Mouse (Mus musculus): ENCODE measurements at regions not wholly inside any gene's neighbourhood (a gene's known extent, or its start where the extent isn't known, plus 50 kb on each side); places are given as distances from the start of the nearest gene placed in this dataset.

DNA sequence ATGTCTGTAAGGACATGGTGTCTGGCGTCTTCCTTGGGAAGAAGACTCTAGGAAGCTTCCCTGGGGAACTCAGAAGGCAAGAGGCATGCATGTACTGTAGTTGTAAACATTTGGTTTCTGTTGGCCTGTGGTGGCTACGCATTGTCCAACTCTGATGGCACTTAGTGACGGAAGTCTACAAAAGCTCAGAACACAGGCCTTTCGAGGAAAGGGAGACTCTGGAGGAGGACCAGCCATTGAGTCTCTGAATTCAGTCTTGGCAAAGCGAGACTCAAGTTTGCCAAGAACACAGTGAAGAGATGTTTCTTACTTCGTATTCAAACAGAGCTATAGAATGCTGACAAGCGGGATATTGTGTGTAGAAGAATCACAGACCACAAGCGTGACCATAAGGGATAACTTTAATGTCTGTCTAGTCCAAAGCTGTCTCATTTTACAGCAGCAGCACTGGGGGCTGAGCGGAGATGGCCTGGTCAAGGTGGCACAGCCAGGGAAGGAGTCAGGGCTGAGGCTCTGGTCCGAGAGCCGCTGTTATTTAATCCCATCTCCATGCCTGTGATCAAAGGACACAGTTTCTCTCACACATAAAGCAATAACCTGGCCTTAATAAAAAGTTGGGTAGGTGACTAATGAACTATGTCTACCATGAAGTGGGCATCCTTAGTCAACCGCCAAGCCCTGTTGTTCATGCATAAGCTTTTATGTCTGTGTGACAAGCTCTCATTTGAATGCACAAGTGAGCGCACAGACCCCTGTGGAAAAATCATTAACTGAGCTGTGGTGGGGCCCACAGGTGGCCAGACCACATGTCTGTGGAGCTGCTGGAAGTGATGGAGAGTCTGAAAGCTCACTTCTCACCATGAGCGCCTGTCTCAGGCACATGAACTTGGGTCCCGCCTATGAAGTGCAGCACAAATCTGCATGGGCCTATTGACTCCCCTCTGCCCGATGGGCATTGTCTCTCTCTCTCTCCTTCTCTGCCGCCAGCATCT, 239.4 kb upstream of the Sall1 start:
- DNase-seq (ENCODE audit: low read depth, low spot score) = no peak

DNA sequence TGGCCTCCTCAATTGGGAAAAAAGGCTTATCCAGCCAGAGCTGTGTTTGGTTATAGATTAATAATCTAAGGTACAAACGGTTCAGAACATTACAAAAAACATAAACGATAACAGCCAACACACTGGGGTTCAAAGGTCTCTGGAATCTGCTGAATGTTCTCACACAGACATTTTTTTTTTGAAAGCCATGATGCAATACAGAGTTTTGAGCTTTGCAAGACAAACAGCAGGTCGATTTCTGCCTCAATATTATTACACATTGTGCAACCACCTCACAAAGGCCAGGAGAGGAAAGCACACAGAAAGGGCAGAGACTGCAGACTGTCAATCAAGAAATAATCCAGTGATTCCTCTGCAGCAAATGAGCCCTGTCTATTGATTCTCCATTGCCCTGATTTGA, 235.9 kb upstream of the Sall1 start:
- no peak for DNase-seq (ENCODE audit: low read depth, low spot score)

DNA sequence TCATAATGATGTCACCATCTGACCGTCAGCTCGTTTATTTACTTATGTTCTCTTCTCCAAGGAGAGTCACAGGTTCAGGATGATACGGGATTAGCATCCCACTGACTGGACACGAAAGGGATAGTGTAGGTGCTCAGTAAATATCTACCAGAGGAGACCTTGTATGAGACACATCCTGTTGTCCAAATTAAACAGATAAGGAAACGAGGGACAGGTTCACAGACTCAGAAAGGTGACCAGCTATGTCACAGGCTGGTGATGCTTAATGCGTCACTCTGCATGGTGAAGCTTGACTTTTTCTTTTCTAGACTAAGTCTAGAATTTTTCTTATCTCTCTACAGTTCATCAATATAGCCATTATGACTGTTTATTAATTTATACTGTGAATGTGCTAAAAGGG, 235.2 kb upstream of the Sall1 start:
- no peak for DNase-seq (ENCODE audit: low read depth, low spot score)

DNA sequence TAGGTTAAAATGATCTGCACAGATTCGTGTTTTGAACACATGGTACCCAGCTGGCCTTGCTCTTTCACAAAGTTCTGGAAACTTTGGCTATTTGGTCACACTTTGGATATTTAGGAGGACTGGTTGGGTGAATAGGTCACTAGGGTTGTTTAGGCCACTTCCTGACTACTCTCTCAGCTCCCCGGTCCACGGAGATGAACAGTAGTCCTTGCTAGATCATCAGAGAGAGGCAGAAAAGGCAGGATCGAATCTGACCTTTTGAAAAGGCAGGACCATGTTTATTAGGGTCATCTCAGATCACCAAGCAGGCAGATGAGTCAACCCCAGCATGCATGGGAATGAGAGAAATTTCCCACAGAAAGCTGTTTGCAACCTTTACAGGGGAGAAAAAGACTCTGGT, 229.3 kb upstream of the Sall1 start:
- no peak for DNase-seq (ENCODE audit: low read depth, low spot score)

DNA sequence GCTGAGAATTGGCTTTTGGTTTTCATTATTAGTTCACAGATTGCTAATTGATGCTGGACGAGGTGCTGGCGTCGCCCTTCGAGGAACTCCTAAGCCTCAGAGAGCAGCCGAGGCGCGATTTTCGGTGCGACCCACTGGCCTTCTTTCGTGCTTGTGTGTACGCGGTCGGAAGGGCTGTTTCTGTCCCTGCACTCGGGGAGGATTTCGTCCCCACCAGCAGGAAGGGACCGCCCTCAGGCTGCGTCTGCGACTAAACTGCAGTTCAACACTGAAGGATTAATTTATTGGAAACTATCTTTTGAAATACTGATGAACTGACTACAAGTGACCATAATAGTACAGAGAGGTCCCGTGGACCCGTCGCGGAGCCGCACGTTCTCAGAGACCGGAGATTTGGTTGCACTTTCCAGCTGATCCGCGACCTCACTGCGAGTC, 228.4 kb upstream of the Sall1 start:
- peak; percentile 8 for DNase-seq (ENCODE audit: low read depth, low spot score)

DNA sequence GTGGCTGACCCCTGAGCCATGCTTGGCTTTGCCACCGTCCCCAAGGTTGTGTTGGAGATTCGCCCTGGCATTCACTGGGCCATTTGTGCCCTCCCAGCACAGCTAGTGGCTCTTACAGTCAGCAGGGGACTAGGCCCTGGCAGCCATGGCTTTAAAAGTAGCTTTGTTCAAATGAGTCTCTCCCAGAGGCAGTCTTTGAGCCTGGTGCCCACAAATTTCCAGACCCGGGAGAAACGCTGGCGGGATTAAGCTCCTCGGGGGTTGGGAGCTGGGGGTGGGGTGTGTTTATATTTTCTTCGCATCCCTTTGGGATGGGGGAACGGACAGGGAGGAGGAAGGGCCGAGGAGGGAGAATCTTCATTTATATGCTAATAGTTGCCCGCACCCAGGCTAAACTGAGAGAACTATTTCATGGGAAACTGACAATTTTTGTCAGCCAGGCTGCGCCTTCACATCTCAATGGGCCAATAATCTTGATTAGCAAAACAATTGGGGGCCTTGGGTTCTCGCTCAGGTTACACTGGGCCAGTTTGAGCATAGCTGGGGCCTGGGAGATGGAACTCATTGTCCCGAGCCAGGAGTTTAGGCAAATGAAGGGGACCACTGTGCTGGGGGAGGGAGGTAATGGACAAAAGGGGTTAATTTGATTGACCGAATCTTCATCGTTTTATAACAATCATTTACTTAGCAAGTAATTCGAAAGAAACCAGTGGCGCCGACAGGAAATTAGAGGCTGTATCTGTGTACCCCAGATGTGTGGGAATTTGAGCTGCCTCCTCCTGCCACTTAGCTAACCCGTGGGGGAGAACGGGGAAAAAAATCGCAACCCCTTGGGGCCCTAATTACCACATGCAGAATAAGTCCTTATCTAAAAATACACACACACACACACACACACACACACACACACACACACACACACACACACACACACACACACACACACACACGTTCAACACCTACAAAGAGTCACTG, 227.7 kb upstream of the Sall1 start:
- peak; percentile 14 for DNase-seq (ENCODE audit: low read depth, low spot score)

DNA sequence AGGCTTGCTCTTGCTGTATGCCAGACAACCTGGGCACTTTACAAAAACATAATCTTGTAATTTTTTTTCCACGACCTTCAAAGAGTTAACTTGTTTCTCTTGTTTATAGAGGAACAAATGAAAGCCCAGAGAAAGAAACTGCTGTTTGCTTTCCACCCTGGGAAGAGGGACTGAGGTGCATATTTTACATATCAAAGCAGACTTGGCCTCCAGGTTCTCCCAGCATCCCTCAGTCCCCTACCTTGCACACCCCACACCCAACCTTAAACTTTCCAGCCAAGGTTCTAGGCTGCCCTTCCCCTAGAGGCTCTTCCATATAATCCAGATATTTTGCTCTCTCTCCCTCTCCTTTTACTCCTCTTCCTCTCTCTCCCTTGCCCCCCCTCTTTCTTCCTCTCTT, 226.0 kb upstream of the Sall1 start:
- no peak for DNase-seq (ENCODE audit: low read depth, low spot score)

DNA sequence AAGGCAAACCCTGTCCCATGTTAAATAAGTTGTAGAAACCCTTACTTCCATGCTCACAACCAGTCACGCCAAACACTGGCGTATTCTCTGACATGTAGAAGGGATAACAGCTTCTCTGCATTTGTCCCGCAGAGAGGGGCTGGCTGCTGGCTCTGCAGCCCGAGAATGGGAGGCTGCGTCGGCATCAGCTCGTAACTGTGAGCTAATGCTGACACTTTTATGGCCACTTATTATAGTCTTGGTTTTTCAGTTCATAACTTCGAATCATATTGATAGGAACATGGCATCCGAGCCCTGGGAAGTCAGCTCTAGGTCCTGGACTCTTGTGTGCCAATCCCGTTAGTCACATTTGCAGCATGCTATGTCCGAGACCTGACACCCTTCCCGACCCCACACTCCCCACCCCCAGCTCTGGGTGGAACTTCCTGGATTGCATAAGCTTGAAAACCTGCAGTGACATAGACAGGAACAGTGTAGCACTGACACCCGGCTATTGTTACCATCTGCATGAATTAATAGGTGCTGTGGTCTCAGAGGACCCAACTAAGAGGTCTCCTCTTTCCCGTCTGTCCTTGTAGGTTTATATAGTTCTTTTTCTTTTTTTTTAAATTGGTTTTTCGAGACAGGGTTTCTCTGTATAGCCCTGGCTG, 217.3 kb upstream of the Sall1 start:
- no peak for DNase-seq (ENCODE audit: low read depth, low spot score)

DNA sequence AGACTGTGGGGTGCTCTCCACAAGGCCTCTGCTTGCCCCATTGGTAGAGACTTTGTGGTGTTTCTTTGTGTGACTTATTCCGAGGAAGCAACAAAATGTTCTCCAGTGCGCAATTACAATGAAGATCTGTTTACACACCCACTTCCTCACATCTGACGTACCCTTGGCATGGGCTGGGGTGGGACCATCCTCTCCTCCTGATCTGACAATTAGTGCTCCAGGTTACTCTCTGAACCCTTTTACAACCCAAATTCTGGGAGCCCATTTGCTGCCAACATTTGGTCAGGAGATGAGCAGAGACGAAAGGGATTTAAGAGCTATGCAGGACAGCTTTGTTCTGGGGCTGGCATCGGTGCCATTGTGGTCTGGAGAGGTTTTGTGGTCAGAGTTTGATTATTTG, 215.9 kb upstream of the Sall1 start:
- no peak for DNase-seq (ENCODE audit: low read depth, low spot score)

DNA sequence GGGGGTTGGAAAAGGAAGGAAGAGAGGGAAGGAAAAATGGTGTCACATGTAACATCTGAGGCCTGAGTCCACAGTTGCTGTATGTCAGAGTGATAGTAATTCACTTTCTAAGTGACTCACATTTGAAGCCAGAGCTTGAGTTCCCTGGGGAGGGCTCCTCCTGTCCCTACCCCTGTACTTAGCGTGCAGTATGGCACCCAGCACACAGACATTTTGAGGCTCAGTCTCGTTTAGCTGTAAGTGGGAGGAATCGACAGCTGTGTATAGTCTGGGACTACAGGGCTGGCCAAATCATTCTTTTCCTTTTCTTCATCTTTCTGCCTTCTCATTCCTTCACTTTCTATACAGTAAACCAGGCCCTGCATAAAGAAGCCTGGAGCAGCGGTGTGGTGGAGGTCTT, 202.4 kb upstream of the Sall1 start:
- no peak for DNase-seq (ENCODE audit: low read depth, low spot score)

DNA sequence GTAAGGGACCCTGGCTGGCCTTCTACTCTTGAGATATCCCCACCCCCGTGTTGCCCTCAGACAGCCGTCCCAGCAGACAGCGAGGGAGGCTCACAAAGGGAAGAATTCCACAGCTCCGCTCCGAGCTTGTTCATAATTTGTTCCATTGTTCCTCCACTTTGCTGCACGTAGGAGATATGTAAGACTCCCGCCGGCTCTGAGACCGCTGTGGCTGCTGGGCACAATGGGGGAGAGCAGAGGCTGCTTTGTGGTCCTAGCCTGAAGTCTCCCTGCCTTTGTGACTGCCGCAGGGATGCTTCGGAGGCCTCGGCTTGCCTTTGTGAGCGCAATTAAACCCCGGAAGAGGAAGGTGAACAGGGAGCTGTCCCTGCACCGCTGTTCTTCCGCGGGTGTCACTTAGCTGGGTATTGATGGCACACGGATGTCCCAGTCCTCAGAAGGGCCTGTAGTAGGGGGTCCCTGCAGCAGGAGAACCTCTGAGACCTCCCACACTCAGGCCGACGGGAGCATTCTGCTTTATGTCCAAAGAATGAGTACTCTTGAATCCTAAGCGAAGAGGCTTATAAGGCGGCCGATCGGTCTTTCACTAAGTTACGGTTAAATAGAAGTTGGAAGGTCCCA, 201.3 kb upstream of the Sall1 start:
- DNase-seq (ENCODE audit: low read depth, low spot score) = no peak

DNA sequence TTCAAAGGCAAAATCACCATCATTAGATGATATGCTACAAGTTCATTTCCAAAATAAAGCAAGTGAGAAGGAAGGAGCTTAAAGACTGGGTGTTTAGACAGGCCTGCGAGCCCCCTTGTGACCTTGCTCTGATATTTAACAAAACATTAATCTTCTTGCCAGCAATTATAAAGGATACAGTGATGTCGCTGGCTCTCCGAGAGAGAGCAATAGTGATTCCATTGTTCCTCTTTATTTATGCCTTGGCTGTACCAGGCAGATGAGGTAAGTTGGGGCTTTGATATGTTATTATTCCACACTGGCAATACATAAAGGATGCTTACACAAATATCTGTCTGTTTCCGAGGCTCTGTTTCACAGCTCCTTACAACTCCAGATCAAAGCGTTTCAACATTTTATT, 197.7 kb upstream of the Sall1 start:
- no peak for DNase-seq (ENCODE audit: low read depth, low spot score)

DNA sequence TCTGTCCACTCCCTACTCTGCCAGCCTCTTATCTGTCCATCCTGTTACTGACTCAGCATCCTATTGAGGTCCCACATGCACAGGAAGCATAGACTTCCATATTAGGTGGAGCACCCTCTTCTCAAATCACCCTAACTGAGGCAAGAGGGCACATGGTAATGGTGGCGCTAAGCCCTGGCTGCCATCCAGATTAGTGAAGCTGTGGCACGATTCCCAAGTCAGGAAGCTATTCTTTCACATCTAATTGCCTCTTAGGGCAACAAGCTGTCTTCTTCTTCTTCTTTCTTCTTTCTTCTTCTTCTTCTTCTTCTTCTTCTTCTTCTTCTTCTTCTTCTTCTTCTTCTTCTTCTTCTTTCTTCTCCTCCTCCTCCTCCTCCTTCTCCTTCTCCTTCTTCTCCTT, 195.7 kb upstream of the Sall1 start:
- no peak for DNase-seq (ENCODE audit: low read depth, low spot score)

DNA sequence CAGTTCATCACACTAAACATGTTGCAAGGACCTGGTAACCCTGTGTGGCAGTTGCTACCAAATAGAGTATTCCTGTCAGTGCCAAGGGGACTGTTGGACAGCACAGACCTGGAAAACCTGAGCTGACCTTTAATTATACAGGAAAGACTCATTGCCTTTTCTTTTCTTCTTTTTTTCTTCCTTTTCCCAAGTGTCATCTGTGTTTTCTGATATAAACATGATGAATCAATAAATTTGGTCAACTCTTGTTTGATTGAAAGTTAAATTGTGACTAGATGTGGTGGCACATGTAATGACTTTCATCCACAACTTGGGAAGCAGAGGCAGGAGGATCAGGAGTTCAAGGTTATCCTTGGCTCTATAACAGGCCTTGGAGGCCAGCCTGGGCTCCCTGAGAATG, 190.1 kb upstream of the Sall1 start:
- no peak for DNase-seq (ENCODE audit: low read depth, low spot score)

DNA sequence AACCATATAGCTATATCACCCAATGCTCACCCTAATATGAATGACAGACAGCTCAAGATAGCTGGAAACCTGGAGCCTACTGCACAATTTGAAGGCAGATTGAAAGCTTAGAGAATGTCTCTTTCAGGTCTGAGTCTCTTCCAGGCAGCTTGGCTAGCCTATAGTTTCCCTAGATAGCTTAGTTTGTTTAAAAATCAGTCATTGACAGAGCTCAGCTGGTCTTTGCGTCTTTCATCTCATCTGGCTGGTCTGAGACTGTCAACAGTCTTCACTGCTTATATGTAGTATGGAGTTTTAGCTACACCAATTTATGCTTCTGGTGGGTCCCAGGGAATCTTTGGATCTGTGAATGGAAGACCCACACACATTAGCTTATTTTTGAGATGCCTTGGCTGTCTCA, 188.4 kb upstream of the Sall1 start:
- DNase-seq (ENCODE audit: low read depth, low spot score) = no peak

DNA sequence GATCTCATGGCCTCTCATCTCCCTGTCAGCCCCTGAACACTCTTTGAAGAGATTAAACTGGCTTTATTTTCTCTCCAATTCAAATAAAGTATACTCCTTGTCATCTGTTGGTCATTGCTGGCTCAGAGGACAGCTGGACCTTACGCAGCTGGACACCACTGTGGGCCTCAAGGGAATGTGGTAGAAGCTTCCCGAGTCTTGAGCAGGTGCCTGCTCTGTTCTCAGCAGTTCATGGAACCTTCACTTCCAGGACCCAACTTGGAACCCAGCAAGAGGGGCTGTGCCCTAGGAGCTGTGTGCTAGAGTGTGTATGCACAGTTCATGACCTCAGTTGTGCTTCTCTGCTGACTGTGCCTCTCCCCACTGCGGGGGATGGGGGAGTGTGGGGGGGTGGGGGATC, 185.2 kb upstream of the Sall1 start:
- no peak for DNase-seq (ENCODE audit: low read depth, low spot score)

DNA sequence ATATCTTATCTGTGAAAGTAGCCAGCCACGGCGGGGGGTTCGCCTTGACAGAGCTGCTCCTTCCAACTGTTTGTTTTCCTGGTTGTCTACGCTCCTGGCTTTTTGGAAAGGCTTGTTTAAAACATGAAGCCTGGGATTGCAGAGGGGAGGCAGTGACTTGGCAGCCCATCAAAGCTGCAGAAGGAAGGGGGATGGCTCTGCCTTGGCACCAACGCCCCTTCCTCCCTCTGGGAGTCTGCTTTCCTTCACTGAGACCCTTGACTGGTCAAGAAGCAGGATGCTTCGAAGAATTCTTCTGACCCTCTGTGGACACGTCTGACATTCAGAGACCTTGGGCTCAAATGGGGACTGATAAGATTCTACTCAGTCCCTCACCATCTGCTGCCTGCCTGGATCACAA, 176.9 kb upstream of the Sall1 start:
- DNase-seq (ENCODE audit: low read depth, low spot score) = no peak

DNA sequence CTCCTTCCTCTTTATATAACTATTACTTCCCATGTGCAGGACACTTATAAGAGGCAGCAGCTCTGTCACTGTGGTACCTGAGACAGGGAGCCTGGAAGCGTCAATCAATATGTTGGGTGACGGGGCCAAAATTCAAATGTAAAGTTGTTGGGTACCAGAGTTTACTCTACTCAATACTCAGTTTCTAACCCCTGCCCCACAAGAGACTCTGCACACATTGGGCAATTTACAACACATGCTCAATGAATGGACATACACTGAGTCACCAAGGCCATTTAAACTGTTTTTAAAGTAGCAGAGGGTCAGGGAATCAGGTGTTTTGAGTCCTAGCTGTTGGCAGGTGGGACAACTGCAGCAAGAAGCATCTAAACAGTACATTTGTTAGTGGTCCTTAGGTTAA, 176.4 kb upstream of the Sall1 start:
- no peak for DNase-seq (ENCODE audit: low read depth, low spot score)

DNA sequence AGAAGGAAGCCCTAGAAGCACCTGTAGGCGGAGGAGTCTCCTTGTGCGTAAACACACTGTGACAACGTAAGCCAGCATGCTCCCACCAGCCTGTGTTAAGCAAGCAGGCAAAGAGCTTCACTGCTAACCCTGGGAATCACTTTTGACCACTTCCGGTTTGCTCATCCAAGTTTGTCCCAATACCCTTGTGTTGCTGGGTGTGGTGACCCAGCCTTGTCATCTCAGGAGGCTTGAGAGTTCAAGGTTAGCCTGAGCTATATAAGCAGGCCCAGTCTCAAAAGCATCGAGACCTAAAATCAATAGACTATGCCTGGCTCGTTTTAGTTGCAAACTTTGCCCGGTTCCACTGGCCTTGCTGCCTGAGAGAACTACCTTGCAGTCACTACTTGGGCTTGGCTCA, 175.2 kb upstream of the Sall1 start:
- no peak for DNase-seq (ENCODE audit: low read depth, low spot score)

DNA sequence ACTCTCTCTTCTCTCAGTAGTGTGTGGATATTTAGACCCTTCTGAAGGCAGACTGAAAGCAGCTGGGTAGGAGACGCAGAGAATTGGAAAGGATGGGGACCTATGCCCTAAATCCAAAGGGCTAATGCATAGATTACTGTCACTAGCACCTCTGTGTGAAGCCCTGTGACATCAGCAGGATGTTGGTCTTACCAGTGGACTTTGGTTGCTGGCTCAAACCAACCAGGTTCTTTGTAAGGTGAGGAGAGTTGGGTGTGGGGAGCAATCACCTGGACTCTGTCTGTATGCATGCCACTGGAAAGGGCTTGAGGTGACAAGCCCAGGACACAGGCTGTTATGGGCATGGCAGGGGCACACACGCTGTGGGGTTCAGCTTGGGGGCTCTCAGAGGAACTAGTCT, 173.7 kb upstream of the Sall1 start:
- DNase-seq (ENCODE audit: low read depth, low spot score) = no peak

DNA sequence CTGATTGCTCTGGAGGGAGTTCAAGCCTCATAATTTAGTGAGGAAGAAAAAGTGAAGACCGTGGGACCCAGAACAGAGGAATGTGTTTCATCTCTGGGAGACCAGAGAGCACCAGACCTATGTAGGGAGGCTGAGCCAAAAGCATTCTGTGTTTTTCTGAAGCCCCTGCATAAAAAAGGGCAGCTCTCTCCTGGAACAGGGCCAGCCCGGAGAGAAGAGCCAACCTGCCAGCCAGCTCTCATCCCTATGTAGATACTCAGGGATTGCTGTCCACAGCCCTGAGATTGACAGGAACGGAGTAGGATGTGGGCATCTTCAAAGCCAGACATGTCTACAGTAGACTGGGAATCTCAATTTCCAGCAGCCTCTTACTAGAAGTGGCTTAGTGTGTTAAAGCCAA, 168.0 kb upstream of the Sall1 start:
- no peak for DNase-seq (ENCODE audit: low read depth, low spot score)

DNA sequence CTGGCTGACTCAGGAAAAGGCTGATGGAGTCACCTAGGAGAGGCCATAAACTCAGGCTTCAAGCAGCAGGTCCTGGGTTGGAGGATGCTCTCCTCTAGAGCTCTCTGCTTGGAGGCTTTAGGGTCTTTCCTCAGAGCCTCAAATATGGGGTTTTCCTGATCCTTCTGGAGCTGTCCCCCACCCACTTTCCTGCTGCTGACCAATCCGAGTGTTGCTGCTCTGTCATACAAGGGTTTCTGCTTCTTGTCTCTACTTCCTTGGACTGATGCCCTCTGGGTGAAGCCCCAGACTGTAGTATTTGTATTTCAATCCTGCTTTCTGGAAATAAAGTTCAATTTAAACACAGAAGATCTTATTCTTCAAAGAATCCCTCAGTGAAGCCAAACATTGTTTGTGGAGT, 166.7 kb upstream of the Sall1 start:
- no peak for DNase-seq (ENCODE audit: low read depth, low spot score)
